Mouse (Mus musculus): ENCODE results near the gene Tra2a. TPM values are rescaled to one million over a fixed set of nuclear protein-coding genes. Genes with fewer than 3 reads are reported as not detected.
A peak's percentile ranks its signal among the peaks of the same experiment; 100 is the strongest.

The Tra2a gene
- total and polyA plus RNA-seq, 3 experiments = 85.2 to 108 TPM; not detected in 1

DNA sequence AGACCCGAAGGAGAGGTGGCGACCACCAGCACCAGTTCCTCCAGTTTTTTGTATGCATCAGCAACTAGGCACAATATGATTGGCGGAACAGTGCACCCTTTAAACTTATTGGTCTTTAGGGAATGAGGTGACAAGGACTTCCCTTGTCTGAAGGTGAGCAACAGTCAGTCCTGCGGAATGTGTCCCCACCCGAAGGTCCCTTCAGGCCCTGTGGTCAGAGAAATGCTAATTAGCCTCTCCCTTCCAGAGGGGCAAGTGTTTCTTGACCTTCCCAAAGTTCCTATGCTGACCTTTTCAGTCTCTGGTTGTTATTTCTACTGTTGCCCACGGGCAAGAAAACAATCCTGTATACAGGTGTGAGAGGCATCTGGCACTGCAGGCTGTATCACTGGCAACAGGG lies 8.0 kb upstream of the Tra2a start:
- Histone ChIP-seq H3K4me3 (ENCODE audit: control insufficient read depth in 1 of 2, insufficient read depth in 1 of 2, low read depth in 2 of 2, low read length in 2 of 2) (no peak overlapping the region), H3K9ac (ENCODE audit: control insufficient read depth, low read depth, low read length, poor library complexity, severe bottlenecking) (no peak overlapping the region), H3K36me3 (ENCODE audit: control insufficient read depth in 1 of 2, insufficient read depth in 2 of 2, low read length in 2 of 2) (no peaks in the 10 kb centered on the region), H3K27me3 (ENCODE audit: control insufficient read depth in 1 of 2, insufficient read depth in 2 of 2, low read length in 2 of 2) (no peaks in the 10 kb centered on the region; a peak in 1 of 4 replicates), H3K27ac (ENCODE audit: control insufficient read depth, low read depth, low read length) (no peak overlapping the region), H3K79me2 (ENCODE audit: control insufficient read depth, insufficient read depth, low read length, poor library complexity) (no peaks in the 10 kb centered on the region), H3K9me3 (replicated peaks; ENCODE audit: insufficient read depth, low read length) (no peaks in the 10 kb centered on the region), H3K4me1 (ENCODE audit: control insufficient read depth in 1 of 2, insufficient read depth in 2 of 2, low read length in 2 of 2) (no peaks in the 10 kb centered on the region; a peak in 1 of 4 replicates)
- no peak for DNase-seq (ENCODE audit: low read depth, low spot score)
- no peak for TF ChIP-seq GABPA (IDR thresholded peaks at IDR 0.05; ENCODE audit: low read depth, low read length)
- TF ChIP-seq MEF2A (IDR thresholded peaks at IDR 0.05; ENCODE audit: extremely low read depth, insufficient replicate concordance, low read depth, low read length, poor library complexity, severe bottlenecking) = no peak

DNA sequence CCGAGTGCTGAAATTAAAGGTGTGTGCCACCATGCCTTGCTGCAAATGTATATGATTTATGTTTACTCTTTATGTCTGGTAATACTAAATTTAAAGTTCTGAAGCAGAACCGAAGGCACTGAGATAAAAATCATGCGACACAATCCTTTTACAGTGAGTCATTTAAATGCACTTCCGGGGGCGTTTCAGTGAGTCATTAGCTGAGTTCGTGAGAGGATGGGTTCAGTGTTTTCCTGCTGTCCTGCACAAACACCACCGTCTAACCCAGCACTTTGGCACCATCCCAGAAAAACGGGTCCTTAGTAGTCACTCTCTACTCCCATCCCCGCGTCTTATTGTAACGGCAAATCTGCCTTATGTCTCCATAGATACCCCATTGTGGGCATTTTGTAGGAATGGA lies 6.1 kb upstream of the Tra2a start:
- no peaks in the 10 kb centered on the region; a peak in 1 of 4 replicates for H3K4me1 ChIP-seq (ENCODE audit: control insufficient read depth in 1 of 2, insufficient read depth in 2 of 2, low read length in 2 of 2)
- H3K9ac ChIP-seq (ENCODE audit: control insufficient read depth, low read depth, low read length, poor library complexity, severe bottlenecking) = no peak overlapping the region
- no peaks in the 10 kb centered on the region for H3K9me3 ChIP-seq (replicated peaks; ENCODE audit: insufficient read depth, low read length)
- no peak overlapping the region for H3K27ac ChIP-seq (ENCODE audit: control insufficient read depth, low read depth, low read length)
- no peaks in the 10 kb centered on the region; a peak in 1 of 4 replicates for H3K27me3 ChIP-seq (ENCODE audit: control insufficient read depth in 1 of 2, insufficient read depth in 2 of 2, low read length in 2 of 2)
- H3K4me3 ChIP-seq (ENCODE audit: control insufficient read depth in 1 of 2, insufficient read depth in 1 of 2, low read depth in 2 of 2, low read length in 2 of 2) = peak overlapping the region; percentile 12 to 54; a peak in 2 of 4 replicates
- 0 out of 4 replicates have a peak, but pooled peaks cover 0 to under 1% of the 10 kb centered on the region in 2 experiments for H3K36me3 ChIP-seq (ENCODE audit: control insufficient read depth in 1 of 2, insufficient read depth in 2 of 2, low read length in 2 of 2)
- H3K79me2 ChIP-seq (ENCODE audit: control insufficient read depth, insufficient read depth, low read length, poor library complexity) = no peaks in the 10 kb centered on the region
- DNase-seq (ENCODE audit: low read depth, low spot score) = peak; percentile 53
- TF ChIP-seq GATA1 (IDR thresholded peaks at IDR 0.05; ENCODE audit: low read depth, low read length) = 0 out of 2 replicates have a peak, but pooled peaks have one; percentile 28
- no peak for TF ChIP-seq TCF12 (IDR thresholded peaks at IDR 0.05; ENCODE audit: low read depth, low read length)

DNA sequence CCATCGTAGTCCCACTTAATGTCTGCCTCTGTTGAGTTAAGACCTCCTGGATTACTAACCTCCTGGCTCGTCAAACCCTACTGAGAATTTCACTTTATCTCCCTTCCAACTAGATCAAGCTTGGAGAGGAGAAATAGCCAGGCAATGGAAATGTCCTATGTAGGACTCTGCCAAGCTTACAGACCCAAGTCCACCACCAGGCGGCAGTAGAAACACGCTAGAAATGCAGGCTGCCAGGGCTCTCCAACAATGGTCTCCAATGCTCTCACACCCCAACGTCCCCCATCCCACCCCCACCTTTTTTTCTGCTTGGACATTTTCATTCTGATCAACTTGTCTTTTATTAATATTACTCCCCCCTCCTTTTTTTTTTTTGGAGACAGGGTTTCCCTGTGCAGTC lies 5.4 kb upstream of the Tra2a start:
- no peaks in the 10 kb centered on the region; a peak in 1 of 4 replicates for H3K27me3 ChIP-seq (ENCODE audit: control insufficient read depth in 1 of 2, insufficient read depth in 2 of 2, low read length in 2 of 2)
- no peaks in the 10 kb centered on the region for H3K79me2 ChIP-seq (ENCODE audit: control insufficient read depth, insufficient read depth, low read length, poor library complexity)
- no peak overlapping the region for H3K9ac ChIP-seq (ENCODE audit: control insufficient read depth, low read depth, low read length, poor library complexity, severe bottlenecking)
- DNase-seq (ENCODE audit: low read depth, low spot score) = peak; percentile 76
- H3K36me3 ChIP-seq (ENCODE audit: control insufficient read depth in 1 of 2, insufficient read depth in 2 of 2, low read length in 2 of 2) = 0 out of 4 replicates have a peak, but pooled peaks cover 0 to 5% of the 10 kb centered on the region in 2 experiments
- H3K9me3 ChIP-seq (replicated peaks; ENCODE audit: insufficient read depth, low read length) = no peaks in the 10 kb centered on the region
- H3K27ac ChIP-seq (ENCODE audit: control insufficient read depth, low read depth, low read length) = no peak overlapping the region
- TF ChIP-seq HCFC1 (IDR thresholded peaks at IDR 0.05; ENCODE audit: low read depth, low read length) = no peak
- no peak for TF ChIP-seq USF1 (IDR thresholded peaks at IDR 0.05; ENCODE audit: low read depth, low read length)
- TF ChIP-seq ZNF384 (IDR thresholded peaks at IDR 0.05; ENCODE audit: low read depth, low read length) = no peak
- peak; percentile 83 for TF ChIP-seq SMC3 (IDR thresholded peaks at IDR 0.05; ENCODE audit: low read depth, low read length)
- TF ChIP-seq SIN3A (IDR thresholded peaks at IDR 0.05; ENCODE audit: low read length) = no peak
- TF ChIP-seq MYB (IDR thresholded peaks at IDR 0.05; ENCODE audit: low read depth, low read length) = no peak
- no peak for TF ChIP-seq BHLHE40 (IDR thresholded peaks at IDR 0.05; ENCODE audit: borderline replicate concordance, low read depth, low read length)
- no peak for TF ChIP-seq JUND (IDR thresholded peaks at IDR 0.05; ENCODE audit: low read depth, low read length)
- no peak for TF ChIP-seq MXI1 (IDR thresholded peaks at IDR 0.05; ENCODE audit: low read depth, low read length)
- no peak for TF ChIP-seq CHD1 (IDR thresholded peaks at IDR 0.05; ENCODE audit: low read depth, low read length)
- no peak for TF ChIP-seq GATA1 (IDR thresholded peaks at IDR 0.05; ENCODE audit: low read depth, low read length)
- peak; percentile 80 to 84 (median 81) for TF ChIP-seq CTCF (IDR thresholded peaks at IDR 0.05 in 2 of 3, conservative IDR thresholded peaks at IDR 0.05 in 1 of 3; ENCODE audit: control insufficient read depth in 1 of 3, insufficient read depth in 1 of 3, low read depth in 2 of 3, low read length in 3 of 3, poor library complexity in 1 of 3, severe bottlenecking in 1 of 3)
- TF ChIP-seq POLR2A (IDR thresholded peaks at IDR 0.05; ENCODE audit: control insufficient read depth in 1 of 2, insufficient read depth in 1 of 2, low read depth in 1 of 2, low read length in 2 of 2, poor library complexity in 1 of 2) = no peak
- TF ChIP-seq ZC3H11A (IDR thresholded peaks at IDR 0.05; ENCODE audit: low read depth, low read length) = peak; percentile 73
- no peak for TF ChIP-seq MEF2A (IDR thresholded peaks at IDR 0.05; ENCODE audit: extremely low read depth, insufficient replicate concordance, low read depth, low read length, poor library complexity, severe bottlenecking)
- TF ChIP-seq MAFK (IDR thresholded peaks at IDR 0.05; ENCODE audit: borderline replicate concordance, low read depth, low read length) = no peak
- TF ChIP-seq GABPA (IDR thresholded peaks at IDR 0.05; ENCODE audit: low read depth, low read length) = no peak
- TF ChIP-seq TCF12 (IDR thresholded peaks at IDR 0.05; ENCODE audit: low read depth, low read length) = no peak
- TF ChIP-seq POLR2AphosphoS2 (IDR thresholded peaks at IDR 0.05; ENCODE audit: low read length) = no peak
- TF ChIP-seq KAT2A (conservative IDR thresholded peaks at IDR 0.05; ENCODE audit: low read depth, low read length) = no peak
- peak; percentile 74 for TF ChIP-seq RAD21 (IDR thresholded peaks at IDR 0.05; ENCODE audit: low read depth, low read length)
- no peak for TF ChIP-seq NRF1 (IDR thresholded peaks at IDR 0.05; ENCODE audit: insufficient read depth, low read depth, low read length, poor library complexity, severe bottlenecking)
- no peak for TF ChIP-seq MAX (IDR thresholded peaks at IDR 0.05; ENCODE audit: low read length)
- no peak for TF ChIP-seq ZMIZ1 (IDR thresholded peaks at IDR 0.05; ENCODE audit: low read depth, low read length)
- no peak overlapping the region for H3K4me3 ChIP-seq (ENCODE audit: control insufficient read depth in 1 of 2, insufficient read depth in 1 of 2, low read depth in 2 of 2, low read length in 2 of 2)
- H3K4me1 ChIP-seq (ENCODE audit: control insufficient read depth in 1 of 2, insufficient read depth in 2 of 2, low read length in 2 of 2) = no peaks in the 10 kb centered on the region; a peak in 1 of 4 replicates
